Mouse (Mus musculus): ENCODE results near the gene Slc2a5.

- TF ChIP-seq CTCF (conservative IDR thresholded peaks at IDR 0.05; ENCODE audit: low read length) (no peak), NANOG (IDR thresholded peaks at IDR 0.05; ENCODE audit: borderline replicate concordance, low read length) (no peak), POU5F1 (IDR thresholded peaks at IDR 0.05; ENCODE audit: borderline replicate concordance, low read length) (no peak)
These were observed 20.0 kb downstream of the Slc2a5 start for GRCm38 (mm10) chr4:150139090-150139489.
